Mouse (Mus musculus) erythroid progenitor cell, adult 5-6 weeks (primary cell): ENCODE data around the gene Fmnl1. TPM values are rescaled to one million over a fixed set of nuclear protein-coding genes. Genes with fewer than 3 reads are reported as not detected.

Experiments
- ATAC-seq: replicated peaks from 2 replicates; pipeline ENCODE4 v1.8.0; 2016; ENCODE audit warnings: moderate number of reproducible peaks, mild to moderate bottlenecking, moderate TSS enrichment, inconsistent platforms; ENCODE audit not compliant: poor library complexity, low FRiP score, severe bottlenecking
- total RNA-seq, 2 experiments: library from RNA; stranded (forward) in 1 of 2; stranded (reverse) in 1 of 2; fragments of 150-400 nt in 1 of 2; fragments of 186-747, 209-891 nt in 1 of 2; gene quantifications; 2 replicates each; pipeline versions ENCODE4 v1.2.3 to v1.2.4; 2015 to 2017; ENCODE audit warnings: low replicate concordance in 2 of 2

Fmnl1 gene
- total RNA-seq (2015; ENCODE audit: low replicate concordance) (33.2 and 49.9 TPM in 2 replicates), total RNA-seq (2017; ENCODE audit: low replicate concordance) (9.2 and 22.3 TPM in 2 replicates)

GRCm38 (mm10) chr11:103170494-103171285, at the start of gene Fmnl1:
Fmnl1 (plus strand) TSS chr11:103171107.
- no peak for ATAC-seq

DNA sequence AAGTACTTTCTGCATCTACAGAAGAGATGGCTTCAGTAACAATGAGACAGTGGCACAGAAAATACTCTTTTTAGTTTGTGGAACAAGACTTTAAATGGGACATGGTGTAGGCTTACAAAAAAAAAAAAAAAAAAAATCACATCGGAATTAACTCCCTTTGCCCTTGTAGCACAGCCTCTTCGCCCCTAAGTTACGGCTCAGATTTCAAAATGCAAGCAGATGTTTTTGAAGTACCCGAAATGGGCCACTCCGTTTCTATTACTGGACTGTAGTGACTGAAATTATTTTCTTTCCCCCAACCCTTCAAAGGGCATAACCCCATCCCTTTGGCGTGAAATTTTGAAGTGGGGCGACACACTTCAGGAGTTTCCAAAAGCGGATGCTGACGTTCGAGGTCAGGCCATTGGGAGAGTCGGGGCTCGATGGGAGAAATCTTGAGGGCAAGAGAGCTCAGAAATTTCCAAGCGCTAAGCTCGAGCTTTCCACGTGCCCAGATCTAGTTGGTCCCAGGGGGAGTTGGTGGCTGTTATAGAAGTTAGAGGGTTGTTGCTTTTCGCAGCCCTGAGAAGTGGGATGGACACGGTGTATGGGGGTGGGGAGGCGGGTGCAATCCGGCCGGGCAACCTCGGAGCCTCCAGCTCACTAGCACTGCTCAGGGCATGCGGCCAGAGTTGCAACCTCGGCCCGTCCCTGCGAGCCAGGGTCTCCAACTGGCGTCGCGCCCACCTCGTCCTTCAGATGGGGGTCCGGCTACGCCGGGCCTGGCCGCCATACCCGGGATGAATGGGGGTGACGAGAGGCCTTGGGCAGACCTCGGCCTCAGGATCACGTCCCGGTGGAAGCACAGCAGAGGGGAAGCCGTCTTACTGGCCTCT, 39.0 kb upstream of the Fmnl1 start, which contains the start of gene Hexim2:
Gene Hexim2 (plus strand): TSS at position 729 of the 875 bp plus-strand sequence.
- ATAC-seq, result peak; percentile 47

DNA sequence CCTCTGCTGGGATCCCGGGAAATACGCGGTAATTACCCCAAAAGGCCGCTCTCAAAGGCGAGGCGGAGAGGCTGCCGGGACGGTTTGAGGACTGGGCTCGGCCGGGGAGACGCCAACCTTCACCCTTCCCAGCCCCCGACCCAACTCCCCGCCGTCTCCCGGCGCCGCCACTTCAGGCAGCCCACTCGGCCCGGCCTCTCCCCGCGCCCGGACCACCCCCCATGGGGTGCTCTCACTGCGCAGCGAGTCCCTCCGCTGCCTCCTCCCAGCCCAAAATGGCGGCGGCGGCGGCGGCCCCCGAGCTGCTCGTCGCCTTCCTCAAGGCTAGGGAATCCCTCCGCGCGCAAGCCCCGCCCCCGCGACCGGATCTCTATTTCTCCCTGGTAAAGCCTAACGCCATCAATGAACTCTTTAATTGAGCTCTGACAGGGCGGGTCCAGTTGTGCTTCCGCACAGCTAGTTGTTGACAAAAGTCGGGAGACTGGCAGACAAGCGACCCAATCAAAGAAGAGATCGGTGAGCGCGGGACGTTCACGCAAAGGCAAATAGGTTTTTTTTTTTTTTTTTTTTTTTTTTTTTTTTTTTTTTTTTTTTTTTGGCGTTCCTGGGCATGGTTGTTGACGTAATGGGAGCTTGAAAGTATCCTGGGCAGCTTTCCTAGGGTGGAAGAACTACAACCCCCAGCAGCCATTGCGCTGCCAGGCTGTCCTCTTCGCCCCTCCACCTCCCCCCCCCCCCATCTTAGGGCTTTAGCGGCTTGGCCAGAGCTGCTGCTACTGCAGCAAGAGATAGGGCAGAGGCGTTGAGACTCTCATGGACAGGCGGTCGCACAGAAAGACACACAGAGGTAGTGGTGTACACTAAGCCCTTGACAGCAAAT, 38.1 kb upstream of the Fmnl1 start:
- ATAC-seq, result peak; percentile 87

GRCm38 (mm10) chr11:103133456-103134185, 37.3 kb upstream of the Fmnl1 start:
- ATAC-seq, result peak; percentile 21

- ATAC-seq, result no peak
Measured at GRCm38 (mm10) chr11:103134221-103134620, 36.7 kb upstream of the Fmnl1 start.

- ATAC-seq, result no peak
Measured at GRCm38 (mm10) chr11:103136039-103136577, 34.8 kb upstream of the Fmnl1 start.

GRCm38 (mm10) chr11:103139951-103140762, 30.8 kb upstream of the Fmnl1 start:
- ATAC-seq, result no peak

GRCm38 (mm10) chr11:103140763-103141100, 30.2 kb upstream of the Fmnl1 start:
- ATAC-seq, result no peak

GRCm38 (mm10) chr11:103141101-103141943, 29.6 kb upstream of the Fmnl1 start:
- no peak for ATAC-seq

DNA sequence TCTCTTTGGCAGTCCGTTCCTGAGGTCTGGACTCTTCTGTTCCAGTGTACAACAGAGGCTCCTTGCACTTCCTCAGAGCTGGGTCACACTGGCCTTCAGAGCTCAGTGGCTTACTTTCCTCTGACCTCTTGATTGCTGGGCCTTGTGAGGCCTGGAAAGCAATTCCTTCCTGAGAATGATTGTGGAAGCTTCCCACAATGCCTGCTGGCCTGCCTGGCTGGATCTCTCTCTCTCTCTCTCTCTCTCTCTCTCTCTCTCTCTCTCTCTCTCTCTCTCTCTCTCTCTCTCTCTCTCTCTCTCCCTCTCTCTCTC, 29.0 kb upstream of the Fmnl1 start:
- ATAC-seq, result no peak

DNA sequence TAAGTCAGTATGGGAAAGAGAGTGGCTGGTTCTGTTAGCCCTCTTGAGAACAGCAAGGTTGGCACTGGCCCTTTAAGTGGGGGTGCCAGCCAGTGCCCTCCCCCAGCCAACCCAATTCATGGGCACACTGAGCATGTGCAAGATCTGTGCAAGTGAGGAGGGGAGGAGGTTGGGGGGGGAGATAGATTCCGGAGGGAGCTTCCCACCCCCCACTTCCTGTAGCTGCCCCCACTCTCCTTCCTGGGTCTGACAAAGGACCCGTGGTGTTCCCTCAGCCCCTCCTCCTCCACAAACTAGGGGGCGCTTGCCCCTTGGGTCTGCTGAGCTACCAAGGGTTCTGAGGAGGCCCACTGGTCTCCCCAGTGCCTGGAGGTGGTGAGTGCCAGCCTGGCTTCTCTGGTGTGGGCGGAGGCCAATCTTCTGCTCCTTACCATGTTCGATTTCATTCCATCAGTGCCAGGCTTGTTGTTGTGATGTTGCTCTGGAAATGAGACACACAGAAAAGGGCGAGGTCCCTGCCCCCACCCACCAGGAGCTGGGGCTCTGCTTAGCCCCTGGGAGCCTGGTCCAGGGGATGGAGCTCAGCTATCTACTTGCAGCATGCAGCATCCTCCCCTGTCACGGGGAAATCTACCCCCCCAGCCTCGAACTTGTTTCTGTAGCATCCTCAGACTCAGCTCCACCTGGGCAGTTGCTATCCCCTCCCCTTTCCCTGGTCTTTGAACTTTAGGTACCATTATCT, 28.3 kb upstream of the Fmnl1 start:
- ATAC-seq, result no peak

- ATAC-seq, result no peak
Measured at GRCm38 (mm10) chr11:103144309-103145285, 26.3 kb upstream of the Fmnl1 start.

DNA sequence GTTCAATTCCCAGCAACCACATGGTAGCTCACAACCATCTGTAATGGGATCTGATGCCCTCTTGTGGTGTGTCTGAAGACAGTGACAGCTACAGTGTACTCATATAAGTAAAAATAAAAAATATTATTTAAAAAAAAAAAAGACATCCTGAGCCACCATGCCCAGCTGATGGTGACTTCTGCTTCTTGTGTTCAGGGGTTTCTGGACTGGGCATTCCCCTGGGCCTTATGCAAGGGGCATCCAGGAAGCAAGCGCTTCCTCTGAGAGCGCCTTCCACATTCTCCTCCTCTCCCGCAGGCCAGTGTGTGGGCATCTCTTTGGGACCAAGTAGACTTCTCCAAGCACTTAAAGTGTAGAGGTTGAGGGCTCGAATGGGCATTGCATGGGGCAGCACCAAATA, 24.5 kb upstream of the Fmnl1 start:
- ATAC-seq, result no peak

DNA sequence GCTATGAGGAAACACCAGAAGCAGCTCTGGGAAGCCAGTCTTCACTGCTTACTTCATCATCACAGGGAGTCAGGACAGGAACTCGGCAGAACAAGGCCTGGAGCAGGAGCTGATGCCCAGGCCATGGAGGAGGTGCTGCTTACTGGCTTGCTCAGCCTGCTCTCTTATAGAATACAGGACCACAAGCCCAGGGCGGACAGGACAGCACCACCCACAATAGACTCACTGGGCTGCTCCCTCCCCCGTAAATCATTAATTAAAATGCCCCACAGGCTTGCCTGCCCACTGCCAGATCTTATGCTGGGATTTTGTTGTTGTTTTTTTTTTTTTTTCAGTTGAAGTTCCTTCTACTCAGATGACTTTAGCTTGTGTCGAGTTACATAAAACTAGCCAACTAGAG, 23.1 kb upstream of the Fmnl1 start:
- no peak for ATAC-seq

GRCm38 (mm10) chr11:103149771-103150170, 21.1 kb upstream of the Fmnl1 start:
- no peak for ATAC-seq
